Mouse (Mus musculus) lung, adult 2 months (tissue): ENCODE measurements around the gene Nmur2. TPM values are rescaled to one million over a fixed set of nuclear protein-coding genes. Genes with fewer than 3 reads are reported as not detected.

Source experiments
- DNase-seq: peaks from one replicate; pipeline ENCODE4 v3.0.0; 2022
- H3K4me1 ChIP-seq: fragments of 200-500 bp; 2 replicates; pipeline ENCODE4 v1.6.1; 2011; ENCODE audit warnings: low read length; ENCODE audit not compliant: control insufficient read depth, insufficient read depth
- H3K4me3 ChIP-seq: fragments of 200-500 bp; replicated peaks from 2 replicates; pipeline ENCODE3; 2011; ENCODE audit warnings: low read depth, mild to moderate bottlenecking, control low read depth, low read length; ENCODE audit errors: extremely low read depth
- CTCF ChIP-seq: fragments of 200-500 bp; IDR thresholded peaks from 2 replicates; pipeline ENCODE4 v1.5.1; 2011; ENCODE audit warnings: mild to moderate bottlenecking, low read length, control low read depth; ENCODE audit not compliant: insufficient read depth
- POLR2A ChIP-seq: fragments of 200-500 bp; IDR thresholded peaks from 2 replicates; pipeline ENCODE4 v1.6.1; 2011; ENCODE audit warnings: low read depth, mild to moderate bottlenecking, control low read depth, low read length, borderline replicate concordance; ENCODE audit errors: extremely low read depth
- WGBS: fragments of 180-500 bp; shearing (Covaris S2); methylation state at CpG from one replicate; pipeline ENCODE4 v1.1.7; 2018; 5-methylcytosine and 5-hydroxymethylcytosine counted together
- polyA plus RNA-seq: library from polyadenylated mRNA; depleted of rRNA; stranded (reverse); fragments of >200 nt; gene quantifications from 2 replicates; pipeline ENCODE4 v1.2.3, GENCODE M21; 2012; rRNA removed

Nmur2 gene
- polyA plus RNA-seq = not detected in 2 replicates

- TF ChIP-seq CTCF = no peak
- no peak for TF ChIP-seq POLR2A
- 7% methylated on average over 6 of the region's 6 CpGs for WGBS
- no peak for DNase-seq
- H3K4me1 ChIP-seq = no peaks in the 10 kb centered on the region
- H3K4me3 ChIP-seq = no peak within 1 kb of the TSS
Observed at GRCm38 (mm10) chr11:56040917-56041316, at the start of gene Nmur2. Gene Nmur2, minus strand, starts transcription at chr11:56041010.

GRCm38 (mm10) chr11:56089127-56089689, 48.4 kb upstream of the Nmur2 start:
- no peak overlapping the region for H3K4me3 ChIP-seq
- TF ChIP-seq POLR2A = no peak
- no peak for TF ChIP-seq CTCF
- WGBS = 89% methylated on average over 11 of the region's 11 CpGs
- no peak for DNase-seq
- no peaks in the 10 kb centered on the region for H3K4me1 ChIP-seq

- WGBS = 80% methylated on average over 7 of the region's 7 CpGs
- no peak for DNase-seq
- no peaks in the 10 kb centered on the region for H3K4me1 ChIP-seq
- H3K4me3 ChIP-seq = no peak overlapping the region
- TF ChIP-seq POLR2A (no peak), CTCF (no peak)
Observed at GRCm38 (mm10) chr11:56072131-56072530, 31.3 kb upstream of the Nmur2 start.

GRCm38 (mm10) chr11:56069658-56070057, 28.8 kb upstream of the Nmur2 start:
- H3K4me1 ChIP-seq = no peaks in the 10 kb centered on the region
- 92% methylated on average over 2 of the region's 2 CpGs for WGBS
- DNase-seq = no peak
- H3K4me3 ChIP-seq = no peak overlapping the region
- TF ChIP-seq POLR2A (no peak), CTCF (no peak)

GRCm38 (mm10) chr11:56065147-56065546, 24.3 kb upstream of the Nmur2 start:
- H3K4me3 ChIP-seq = no peak overlapping the region
- no peak for DNase-seq
- WGBS = 82% methylated on average over 2 of the region's 2 CpGs
- H3K4me1 ChIP-seq = no peaks in the 10 kb centered on the region
- TF ChIP-seq CTCF (no peak), POLR2A (no peak)

- no peak for TF ChIP-seq POLR2A
- TF ChIP-seq CTCF = no peak
- no peak for DNase-seq
- WGBS = 38% methylated on average over 4 of the region's 4 CpGs
Observed at GRCm38 (mm10) chr11:56064575-56064974, 23.8 kb upstream of the Nmur2 start.

GRCm38 (mm10) chr11:56059236-56059635, 18.4 kb upstream of the Nmur2 start:
- 63% methylated on average over 3 of the region's 3 CpGs for WGBS
- Histone ChIP-seq H3K4me1 (no peaks in the 10 kb centered on the region), H3K4me3 (no peak overlapping the region)
- no peak for DNase-seq
- TF ChIP-seq CTCF (no peak), POLR2A (no peak)

More at GRCm38 (mm10) chr11:56064575-56064974, 23.8 kb upstream of the Nmur2 start:
- H3K4me3 ChIP-seq = no peak overlapping the region
- H3K4me1 ChIP-seq = no peaks in the 10 kb centered on the region

- H3K4me1 ChIP-seq = no peaks in the 10 kb centered on the region
- no peak overlapping the region for H3K4me3 ChIP-seq
- WGBS = 48% methylated on average over 7 of the region's 7 CpGs
- TF ChIP-seq POLR2A (no peak), CTCF (no peak)
- DNase-seq = no peak
Observed at GRCm38 (mm10) chr11:56054439-56054838, 13.6 kb upstream of the Nmur2 start.

GRCm38 (mm10) chr11:56026854-56027253, 14.0 kb downstream of the Nmur2 start:
- no peaks in the 10 kb centered on the region for H3K4me1 ChIP-seq
- no peak overlapping the region for H3K4me3 ChIP-seq
- 64% methylated on average over 10 of the region's 10 CpGs for WGBS
- DNase-seq = no peak
- TF ChIP-seq CTCF = no peak
- TF ChIP-seq POLR2A = no peak

GRCm38 (mm10) chr11:56025746-56026570, 14.9 kb downstream of the Nmur2 start:
- Histone ChIP-seq H3K4me3 (no peak overlapping the region), H3K4me1 (no peaks in the 10 kb centered on the region)
- TF ChIP-seq POLR2A = no peak
- no peak for TF ChIP-seq CTCF
- DNase-seq = no peak
- WGBS = 71% methylated on average over 10 of the region's 10 CpGs
